Mouse (Mus musculus): ENCODE measurements around the gene Laptm5. TPM values are rescaled to one million over a fixed set of nuclear protein-coding genes. Genes with fewer than 3 reads are reported as not detected.

The Laptm5 gene
- polyA plus RNA-seq (2017; shearing (Covaris generic)), result 1,000 to 10,000 TPM; 1,545 to 2,139 TPM

DNA sequence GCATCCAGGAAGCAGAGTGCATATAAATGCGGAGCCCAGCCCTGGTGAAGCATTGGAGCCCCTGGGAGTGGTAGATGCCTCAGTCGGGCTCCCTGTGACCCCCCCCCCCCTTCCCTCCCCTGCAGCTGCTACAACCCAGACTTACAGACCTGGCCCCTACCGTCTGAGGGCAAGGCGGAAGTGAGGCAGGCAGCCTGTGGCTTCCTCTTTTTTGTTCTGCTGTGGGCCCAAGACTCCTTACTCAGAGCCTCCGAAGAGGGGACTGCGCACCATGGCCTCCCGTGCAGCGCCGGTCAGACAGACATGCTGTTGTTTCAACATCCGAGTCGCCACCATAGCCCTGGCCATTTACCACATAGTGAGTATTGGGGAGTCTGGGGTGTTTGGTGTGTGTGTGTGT, at the start of gene Laptm5:
TSS of gene Laptm5 (plus strand) at position 49 of the 400 bp plus-strand sequence.
- ATAC-seq, result peak; percentile 44

GRCm38 (mm10) chr4:130865460-130865859, 47.5 kb upstream of the Laptm5 start:
- no peak for ATAC-seq

DNA sequence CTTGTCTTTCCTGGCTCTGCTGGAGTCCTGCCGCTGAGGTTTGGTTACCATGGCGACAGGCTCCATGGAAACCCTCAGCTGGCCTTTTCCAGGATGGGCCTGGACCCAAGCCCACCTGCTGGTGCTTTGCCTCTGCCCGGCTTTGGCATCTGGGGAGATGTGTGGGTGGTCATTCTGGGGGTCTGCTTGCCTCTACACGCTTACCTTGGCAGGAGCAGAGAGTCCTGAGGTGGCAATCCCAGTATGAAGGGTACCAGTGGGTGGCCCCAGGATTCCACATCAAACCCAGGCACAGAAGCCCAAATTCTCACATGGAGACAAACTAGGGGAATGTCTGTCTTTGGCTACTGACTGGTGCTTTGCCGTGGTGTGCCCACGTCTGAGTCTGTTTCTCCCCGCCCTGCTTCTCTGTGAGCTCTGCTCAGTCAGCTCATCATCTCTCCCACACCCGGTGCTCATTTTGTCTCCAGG, 47.0 kb upstream of the Laptm5 start:
- ATAC-seq, result no peak

GRCm38 (mm10) chr4:130867940-130868339, 45.0 kb upstream of the Laptm5 start:
- no peak for ATAC-seq

GRCm38 (mm10) chr4:130868803-130869202, 44.1 kb upstream of the Laptm5 start:
- no peak for ATAC-seq

- no peak for ATAC-seq
These were observed 40.5 kb upstream of the Laptm5 start for GRCm38 (mm10) chr4:130872414-130872813.

- no peak for ATAC-seq
These were observed 39.5 kb upstream of the Laptm5 start for GRCm38 (mm10) chr4:130873440-130873839.

GRCm38 (mm10) chr4:130874601-130875000, 38.3 kb upstream of the Laptm5 start:
- no peak for ATAC-seq

DNA sequence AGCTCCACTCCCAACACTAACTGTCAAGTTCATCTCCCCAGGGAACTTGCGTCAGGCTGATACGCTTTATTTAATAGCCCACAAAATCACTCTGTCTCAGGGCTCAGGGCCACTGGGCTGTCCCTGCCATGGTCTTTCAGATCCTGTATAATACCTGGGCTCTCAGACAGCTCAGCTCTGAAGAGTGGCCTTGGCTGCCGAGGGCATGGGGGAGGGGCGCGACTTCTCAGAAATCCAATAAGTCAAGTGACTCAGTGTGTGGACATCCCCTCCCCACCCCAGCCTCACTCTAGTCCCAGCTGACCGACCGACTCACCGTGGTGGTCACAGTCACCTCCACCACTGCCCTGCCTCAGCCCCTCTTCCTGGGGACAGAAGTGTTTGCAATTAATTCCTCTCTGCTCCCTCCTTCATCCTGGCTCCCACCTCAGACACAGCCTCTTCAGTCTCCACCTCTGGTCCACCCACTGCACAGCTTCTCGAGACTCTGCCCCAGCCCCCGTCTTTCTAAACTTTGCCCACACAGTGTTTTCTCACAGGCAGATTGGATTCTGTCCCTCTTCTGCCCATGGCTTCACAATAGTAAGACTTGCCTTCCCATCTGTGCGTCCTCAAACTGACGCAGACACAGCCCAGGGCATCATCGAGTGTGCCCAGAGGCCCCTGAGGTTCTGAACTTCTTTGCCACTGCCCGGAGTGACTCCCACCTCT, 36.8 kb upstream of the Laptm5 start:
- ATAC-seq, result no peak

DNA sequence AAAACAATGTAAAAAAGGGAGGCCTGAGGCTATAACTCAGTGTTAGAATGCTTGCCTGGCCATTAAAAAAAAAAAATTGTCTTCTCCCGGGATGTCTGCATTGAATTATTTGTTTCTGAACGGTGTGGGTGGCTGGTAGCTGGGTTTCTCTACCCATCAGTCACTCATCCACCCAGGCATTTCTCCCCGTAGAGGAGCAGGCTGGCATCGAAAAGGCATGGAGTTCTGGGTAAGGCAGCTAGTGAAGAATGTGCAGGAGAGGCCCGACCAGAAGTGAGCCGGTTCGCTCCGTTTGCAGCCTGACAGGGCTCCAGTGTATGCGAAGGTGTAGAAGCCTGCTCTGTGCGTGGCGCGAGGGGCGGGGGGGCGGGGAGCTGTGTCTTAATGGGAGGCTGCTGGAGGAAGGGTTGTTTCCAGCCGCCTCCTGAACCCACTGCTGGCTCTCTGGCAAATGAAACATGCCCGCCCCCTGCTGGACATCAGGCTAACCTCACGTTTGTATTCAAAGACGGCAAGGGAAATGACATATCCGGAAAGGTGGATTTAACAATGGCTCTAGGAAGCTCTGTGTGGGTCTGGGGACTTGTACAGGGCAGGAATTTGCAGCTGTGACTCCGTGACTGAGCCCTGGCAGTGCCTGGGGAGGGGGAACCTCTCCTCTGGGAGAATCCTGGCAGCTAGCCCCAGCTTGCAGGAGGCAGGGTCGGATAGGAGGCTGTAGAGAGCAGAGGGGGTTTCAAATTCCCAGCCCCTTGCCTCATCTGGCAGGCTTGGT, 34.5 kb upstream of the Laptm5 start:
- ATAC-seq, result peak; percentile 72

DNA sequence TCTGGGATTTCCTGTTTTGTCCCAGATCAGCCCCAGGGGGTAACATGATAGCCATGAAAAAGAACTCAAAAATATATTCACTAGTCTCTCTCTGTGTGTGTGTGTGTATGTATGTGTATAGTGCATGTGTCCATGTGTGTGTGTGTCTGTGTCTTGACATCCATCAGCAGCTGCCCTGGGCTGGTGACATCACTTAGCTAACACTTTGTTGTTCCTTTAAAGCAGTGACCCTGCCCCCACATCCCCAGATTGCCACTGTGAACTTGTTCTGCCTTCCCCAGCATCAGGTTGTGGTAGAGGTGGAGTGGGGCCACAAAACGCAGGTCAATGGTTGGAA, 33.9 kb upstream of the Laptm5 start:
- ATAC-seq, result no peak

- ATAC-seq, result no peak
These were observed 31.6 kb upstream of the Laptm5 start for GRCm38 (mm10) chr4:130881336-130881735.

- no peak for ATAC-seq
These were observed 30.2 kb upstream of the Laptm5 start for GRCm38 (mm10) chr4:130882762-130883161.

- ATAC-seq, result no peak
These were observed 28.9 kb upstream of the Laptm5 start for GRCm38 (mm10) chr4:130883820-130884533.

DNA sequence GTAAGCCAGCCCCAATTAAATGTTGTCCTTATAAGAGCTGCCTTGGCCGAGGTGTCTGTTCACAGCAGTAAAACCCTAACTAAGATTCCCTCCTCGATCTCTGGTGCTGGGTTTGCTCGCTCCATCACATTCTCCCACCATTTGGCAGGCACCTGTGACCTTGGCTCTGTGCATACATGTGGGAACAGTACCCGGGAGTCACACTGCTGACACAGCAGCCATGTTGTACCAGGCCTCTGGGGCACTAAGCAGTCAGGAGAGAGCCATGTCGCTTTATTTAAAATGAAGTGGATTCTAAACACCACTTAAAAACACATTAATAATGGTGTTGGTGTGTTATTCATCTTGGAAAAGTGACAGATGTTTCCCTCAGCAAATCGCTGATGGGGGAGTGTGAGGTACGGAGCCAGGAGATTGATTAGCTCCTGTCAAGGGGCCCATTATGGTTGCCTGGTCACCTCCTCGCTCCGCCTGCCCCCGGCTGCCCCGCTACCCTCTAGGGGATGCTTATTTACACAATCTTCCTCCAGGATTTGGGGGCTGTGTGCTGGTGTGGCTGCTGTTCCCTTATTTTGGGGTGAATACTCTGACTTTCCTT, 25.7 kb upstream of the Laptm5 start:
- ATAC-seq, result no peak

- no peak for ATAC-seq
These were observed 23.0 kb upstream of the Laptm5 start for GRCm38 (mm10) chr4:130889777-130890510.

GRCm38 (mm10) chr4:130890511-130890840, 22.4 kb upstream of the Laptm5 start:
- ATAC-seq, result no peak

DNA sequence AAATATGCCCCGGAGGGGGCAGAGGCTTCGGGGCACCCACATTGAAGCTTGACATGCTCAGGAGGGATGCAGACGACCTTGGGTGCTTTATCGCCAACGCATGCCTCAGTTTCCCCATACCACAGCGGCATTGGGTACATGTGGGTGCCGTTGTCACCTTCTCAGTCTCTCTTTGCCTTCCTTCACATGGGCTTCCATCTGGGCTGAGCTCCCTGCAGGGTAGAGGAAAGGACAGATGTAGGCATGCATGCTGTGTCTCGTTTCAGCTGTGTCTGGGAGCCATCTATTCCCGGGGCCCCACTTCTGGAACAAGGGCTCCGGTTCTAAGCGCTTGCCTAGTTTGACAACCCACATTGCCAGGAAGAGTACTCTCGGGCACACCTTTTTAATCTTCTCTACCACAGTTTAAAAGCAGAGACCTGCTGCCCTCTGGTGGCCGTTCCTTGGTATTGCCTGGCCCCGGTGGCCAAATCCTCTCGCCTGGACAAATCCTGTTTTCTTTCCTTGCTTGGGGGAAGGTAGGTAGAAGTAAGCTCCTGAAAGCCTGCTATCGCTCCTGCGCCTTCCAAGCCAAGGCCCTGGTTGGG, 20.8 kb upstream of the Laptm5 start:
- peak; percentile 60 for ATAC-seq

GRCm38 (mm10) chr4:130893688-130894087, 19.2 kb upstream of the Laptm5 start:
- no peak for ATAC-seq

GRCm38 (mm10) chr4:130895701-130896100, 17.2 kb upstream of the Laptm5 start:
- ATAC-seq, result no peak

- ATAC-seq, result no peak
These were observed 16.6 kb upstream of the Laptm5 start for GRCm38 (mm10) chr4:130896372-130896771.

- ATAC-seq, result no peak
These were observed 13.5 kb upstream of the Laptm5 start for GRCm38 (mm10) chr4:130899383-130899781.

Data from activated CD4-positive, CD25-positive, alpha-beta regulatory T cell, adult 4 months (primary cell).